Mouse (Mus musculus) macrophage (primary cell): Measurements from ENCODE around the gene Hpse2. TPM values are rescaled to one million over a fixed set of nuclear protein-coding genes. Genes with fewer than 3 reads are reported as not detected.
"Not testable (repeated sequence)": the region's sequence is repeated elsewhere in the genome, so short reads cannot be mapped to it uniquely, and the experiment has no call there.

Source experiments
- H3K27ac ChIP-seq: fragments of 350-480 bp; formaldehyde crosslinking; 2 replicates; pipeline ENCODE4 v1.9.0; 2021
- H3K36me3 ChIP-seq: fragments of 350-480 bp; formaldehyde crosslinking; 2 replicates; pipeline ENCODE4 v1.9.0; 2021; ENCODE audit errors: inconsistent target
- H3K4me3 ChIP-seq: fragments of 350-480 bp; formaldehyde crosslinking; 2 replicates; pipeline ENCODE4 v1.9.0; 2021; ENCODE audit errors: inconsistent target
- H3K79me2 ChIP-seq: fragments of 350-480 bp; formaldehyde crosslinking; 2 replicates; pipeline ENCODE4 v1.9.0; 2021; ENCODE audit errors: inconsistent target
- WGBS: methylation state at CpG from one replicate; pipeline ENCODE4 v1.1.7; 2026; ENCODE audit warnings: inconsistent platforms; ENCODE audit not compliant: missing documents; 5-methylcytosine and 5-hydroxymethylcytosine counted together
- polyA plus RNA-seq: library from polyadenylated mRNA; stranded (reverse); fragments of 250-400 nt; gene quantifications from 3 replicates; pipeline ENCODE4 v1.2.4, GENCODE M21; 2018; ENCODE audit warnings: inconsistent platforms

Hpse2 gene
- polyA plus RNA-seq, 1 experiment from 2014 or later = not detected

GRCm38 (mm10) chr19:42829196-42829595 lies 559.0 kb downstream of the Hpse2 start:
- no peak overlapping the region for H3K27ac ChIP-seq
- H3K79me2 ChIP-seq = no peaks in the 10 kb centered on the region
- H3K36me3 ChIP-seq = no peaks in the 10 kb centered on the region
- WGBS = 15% methylated on average over 4 of the region's 4 CpGs
- H3K4me3 ChIP-seq = no peak overlapping the region

- H3K36me3 ChIP-seq = no peaks in the 10 kb centered on the region
- H3K27ac ChIP-seq = no peak overlapping the region
- 85% methylated on average over 3 of the region's 3 CpGs for WGBS
- H3K4me3 ChIP-seq = no peak overlapping the region
- H3K79me2 ChIP-seq = no peaks in the 10 kb centered on the region
Observed at GRCm38 (mm10) chr19:42827843-42828242, 560.3 kb downstream of the Hpse2 start.

DNA sequence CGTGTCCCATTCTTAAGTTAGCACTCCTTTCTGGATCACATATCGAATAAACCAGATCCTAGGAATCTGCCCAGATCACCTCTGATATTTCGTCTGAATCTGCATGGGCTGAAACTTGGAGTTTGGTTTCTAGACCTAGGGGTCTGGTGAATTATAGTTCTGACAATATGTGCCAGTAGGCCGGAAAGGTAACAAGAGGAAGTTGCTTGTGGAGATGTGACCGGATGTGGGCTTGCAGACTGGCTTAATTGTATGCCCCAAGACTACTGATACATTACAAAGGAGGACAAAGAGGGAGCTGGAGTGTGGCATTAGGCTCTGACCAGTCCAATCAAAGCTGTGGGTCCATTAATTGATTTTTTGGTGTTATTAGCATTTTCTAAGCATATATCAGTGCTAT lies 568.0 kb downstream of the Hpse2 start:
- no peaks in the 10 kb centered on the region for H3K79me2 ChIP-seq
- no peak overlapping the region for H3K27ac ChIP-seq
- 43% methylated on average over 5 of the region's 5 CpGs for WGBS
- H3K4me3 ChIP-seq = no peak overlapping the region
- H3K36me3 ChIP-seq = no peaks in the 10 kb centered on the region

GRCm38 (mm10) chr19:42817761-42818160 lies 570.4 kb downstream of the Hpse2 start:
- 77% methylated on average over 2 of the region's 2 CpGs for WGBS
- no peaks in the 10 kb centered on the region for H3K79me2 ChIP-seq
- H3K27ac ChIP-seq = no peak overlapping the region
- H3K4me3 ChIP-seq = no peak overlapping the region
- no peaks in the 10 kb centered on the region for H3K36me3 ChIP-seq

DNA sequence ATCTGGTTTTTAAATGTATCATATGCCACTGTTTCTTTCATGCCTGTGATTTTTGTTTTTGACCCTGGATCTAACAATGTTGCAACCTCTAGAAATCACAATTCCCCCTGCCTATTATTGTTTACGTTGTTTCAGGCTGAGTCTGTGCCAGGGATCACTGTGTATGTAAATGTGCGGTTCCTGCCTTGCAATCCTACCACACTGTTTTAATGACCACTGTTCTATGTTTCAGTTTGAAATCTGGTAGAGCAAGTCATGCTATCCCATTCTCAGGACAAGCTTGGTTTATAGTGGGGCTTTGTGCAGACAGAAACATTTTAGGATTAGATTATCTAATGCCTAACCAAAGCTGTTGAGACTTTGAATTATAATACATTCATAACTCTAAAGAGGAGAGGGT lies 571.9 kb downstream of the Hpse2 start:
- H3K4me3 ChIP-seq = no peak overlapping the region
- no peaks in the 10 kb centered on the region for H3K36me3 ChIP-seq
- no peak overlapping the region for H3K27ac ChIP-seq
- no peaks in the 10 kb centered on the region for H3K79me2 ChIP-seq
- WGBS = 93% methylated on average over 2 of the region's 2 CpGs

- 73% methylated on average over 5 of the region's 5 CpGs for WGBS
Observed at GRCm38 (mm10) chr19:42810140-42810539, 578.0 kb downstream of the Hpse2 start.

GRCm38 (mm10) chr19:42809491-42809890 lies 578.7 kb downstream of the Hpse2 start:
- 90% methylated on average over 10 of the region's 10 CpGs for WGBS
- H3K27ac ChIP-seq = no peak overlapping the region

More at GRCm38 (mm10) chr19:42810140-42810539, 578.0 kb downstream of the Hpse2 start:
- no peaks in the 10 kb centered on the region for H3K36me3 ChIP-seq
- no peak overlapping the region for H3K27ac ChIP-seq
- no peaks in the 10 kb centered on the region for H3K79me2 ChIP-seq
- no peak overlapping the region for H3K4me3 ChIP-seq

GRCm38 (mm10) chr19:42797866-42798265 lies 590.3 kb downstream of the Hpse2 start:
- Histone ChIP-seq H3K4me3 (no peak overlapping the region), H3K27ac (no peak overlapping the region), H3K36me3 (no peaks in the 10 kb centered on the region), H3K79me2 (no peaks in the 10 kb centered on the region)
- WGBS = 65% methylated on average over 2 of the region's 2 CpGs

More at GRCm38 (mm10) chr19:42809491-42809890, 578.7 kb downstream of the Hpse2 start:
- no peaks in the 10 kb centered on the region for H3K36me3 ChIP-seq
- H3K4me3 ChIP-seq = no peak overlapping the region
- H3K79me2 ChIP-seq = no peaks in the 10 kb centered on the region

GRCm38 (mm10) chr19:42795801-42796200 lies 592.4 kb downstream of the Hpse2 start:
- H3K79me2 ChIP-seq = no peaks in the 10 kb centered on the region
- no peaks in the 10 kb centered on the region for H3K36me3 ChIP-seq
- H3K4me3 ChIP-seq = no peak overlapping the region
- WGBS = 38% methylated on average over 9 of the region's 9 CpGs
- no peak overlapping the region for H3K27ac ChIP-seq

DNA sequence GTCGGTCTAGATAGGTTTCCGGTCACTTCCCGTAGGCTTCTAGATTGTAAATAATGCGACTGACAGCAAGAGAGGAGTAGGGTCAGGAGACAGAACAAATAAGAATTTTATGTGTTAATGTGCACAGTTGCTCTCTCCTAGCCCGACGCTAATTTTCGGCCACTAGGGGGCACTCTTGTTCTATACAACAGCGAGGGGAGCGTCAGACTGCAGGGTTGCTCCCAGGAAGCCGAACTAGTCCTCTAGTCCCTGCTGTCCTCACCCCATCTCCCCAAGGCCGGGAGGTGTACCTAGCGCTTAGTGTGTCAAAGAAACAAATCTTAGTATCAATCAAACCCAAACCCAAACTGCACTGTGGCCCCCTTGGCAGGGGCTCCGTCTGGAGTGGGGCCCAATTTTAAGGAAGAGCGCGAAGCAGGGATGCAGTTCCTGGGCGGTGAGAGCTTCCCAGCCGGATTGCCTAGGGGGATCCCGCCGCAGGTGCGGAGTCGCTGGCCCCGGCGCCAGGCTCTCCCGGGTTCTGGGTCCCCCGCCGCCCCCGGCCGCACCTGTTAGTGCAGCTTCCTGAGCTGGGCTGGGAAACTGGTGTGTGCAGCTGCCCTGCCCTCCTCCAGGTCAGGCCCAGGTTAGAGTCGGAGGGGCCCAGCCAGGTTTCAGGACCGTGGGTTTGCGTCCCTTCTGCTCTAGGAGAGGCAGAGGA lies 593.1 kb downstream of the Hpse2 start:
- Histone ChIP-seq H3K79me2 (no peaks in the 10 kb centered on the region), H3K27ac (no peak overlapping the region), H3K36me3 (no peaks in the 10 kb centered on the region), H3K4me3 (no peak overlapping the region)
- 4% methylated on average over 31 of the region's 31 CpGs for WGBS

DNA sequence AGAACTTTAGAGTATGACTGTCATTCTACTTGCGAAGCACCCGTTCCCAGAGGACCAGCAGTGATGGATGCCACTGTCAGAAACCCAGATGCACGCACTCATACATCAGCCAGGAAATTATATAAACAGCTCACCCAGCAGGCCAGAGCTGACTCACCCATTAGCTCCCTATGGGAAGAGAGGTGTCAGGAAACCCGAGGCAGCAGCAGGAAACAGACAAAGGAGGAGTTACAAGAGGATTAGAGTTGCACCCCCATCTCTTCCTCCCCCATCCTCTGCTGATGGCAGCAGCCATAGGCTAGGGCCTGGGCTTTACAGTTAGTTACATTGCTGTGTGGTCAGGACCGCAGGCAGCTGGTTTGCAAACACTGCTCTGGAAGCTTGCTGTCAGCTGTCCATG lies 599.8 kb downstream of the Hpse2 start:
- Histone ChIP-seq H3K79me2 (no peaks in the 10 kb centered on the region), H3K36me3 (no peaks in the 10 kb centered on the region), H3K27ac (no peak overlapping the region), H3K4me3 (no peak overlapping the region)
- 40% methylated on average over 4 of the region's 5 CpGs for WGBS

DNA sequence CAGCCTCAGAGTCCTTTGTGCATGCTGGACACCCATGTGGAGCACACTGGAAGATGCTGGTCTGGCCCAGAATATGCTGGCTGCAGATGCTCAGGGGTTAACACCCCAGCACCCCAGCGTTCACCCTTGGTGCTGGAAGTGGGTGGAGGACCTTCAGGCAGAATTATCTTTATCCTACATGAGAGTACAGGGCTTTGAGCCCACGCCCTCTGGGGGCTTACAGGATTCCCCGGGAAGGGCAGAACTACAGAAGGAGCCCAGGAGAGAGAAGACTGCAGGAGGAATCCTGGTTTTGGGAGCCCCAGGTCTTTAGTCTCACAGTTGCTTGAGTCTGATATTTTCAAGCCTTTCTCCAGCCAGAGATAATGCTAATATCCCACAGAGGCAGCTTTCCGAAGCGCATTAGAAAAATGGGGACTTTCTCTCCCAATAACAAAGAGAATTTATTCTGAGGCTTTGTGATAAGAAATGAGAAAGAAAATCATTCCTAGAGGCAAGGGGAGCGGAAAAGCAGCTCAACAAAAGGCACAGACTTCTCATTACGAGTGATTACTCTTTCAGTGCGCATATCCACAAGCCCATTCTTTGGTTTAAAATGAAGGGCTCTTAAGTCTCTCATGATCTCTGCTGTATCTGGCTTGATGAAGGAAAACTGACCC lies 602.5 kb downstream of the Hpse2 start:
- WGBS = 92% methylated on average over 8 of the region's 8 CpGs
- Histone ChIP-seq H3K79me2 (no peaks in the 10 kb centered on the region), H3K27ac (no peak overlapping the region), H3K36me3 (no peaks in the 10 kb centered on the region), H3K4me3 (no peak overlapping the region)

DNA sequence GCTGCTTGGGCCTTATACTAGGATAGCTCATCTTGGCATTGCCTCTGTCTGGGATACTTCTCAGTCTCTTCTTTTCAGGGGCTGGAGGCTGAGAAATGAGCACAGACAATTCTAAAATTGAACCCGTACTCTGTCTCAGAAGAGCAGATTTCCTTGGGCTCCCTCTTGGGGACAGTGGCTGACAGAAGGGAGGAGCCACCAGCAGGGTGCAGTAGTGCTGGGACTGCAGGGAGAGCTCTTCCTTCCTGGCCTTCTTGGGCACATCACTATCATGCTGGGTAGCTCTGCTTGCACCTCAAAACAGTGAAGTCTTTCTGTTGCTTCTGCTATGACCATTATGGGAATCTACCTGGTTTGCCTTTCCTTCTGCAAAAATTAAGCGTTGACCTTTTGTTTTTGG lies 603.0 kb downstream of the Hpse2 start:
- Histone ChIP-seq H3K36me3 (no peaks in the 10 kb centered on the region), H3K27ac (no peak overlapping the region), H3K4me3 (no peak overlapping the region), H3K79me2 (no peaks in the 10 kb centered on the region)
- 73% methylated on average over 2 of the region's 2 CpGs for WGBS

GRCm38 (mm10) chr19:42780156-42780538 lies 608.0 kb downstream of the Hpse2 start:
- H3K36me3 ChIP-seq, H3K79me2 ChIP-seq: not testable (repeated sequence)
- WGBS = 27% methylated on average over 5 of the region's 7 CpGs
- peak overlapping the region; percentile 67 for H3K27ac ChIP-seq
- peak overlapping the region; percentile 49 for H3K4me3 ChIP-seq

GRCm38 (mm10) chr19:42779531-42780155 lies 608.5 kb downstream of the Hpse2 start, which contains the start of gene Hps1:
Gene Hps1 (minus strand): TSS chr19:42779978.
- WGBS = 1% methylated on average over 40 of the region's 43 CpGs
- Histone ChIP-seq H3K4me3 (peak within 1 kb of the TSS; percentile 49), H3K27ac (peak within 1 kb of the TSS; percentile 67), H3K79me2 (no peaks in the 10 kb centered on the region), H3K36me3 (peaks cover 7% of the 10 kb centered on the region; the same call in 1 of the 2 replicates)
